17 mouse cellular contexts compared by ENCODE assay signal in genomic region chr10:22842113-22842512, GRCm38 (mm10). TPM values are rescaled to one million over a fixed set of nuclear protein-coding genes. Genes with fewer than 3 reads are reported as not detected.
"Had no signal": no experiment of that assay in that cellular context is flagged by ENCODE, and none has a peak within 500 bp of the region (broad histone marks: within the 10 kb centered on the region; RNA-seq: fewer than 3 reads in every experiment).

No protein-coding gene starts in this region.

- DNase-seq: lung, adult 18-20 months; lung, embryonic 14.5 days; lung, postnatal 10 days; lung, postnatal 4 days; right cerebral cortex, adult 18-20 months; right cerebral cortex, postnatal 25 days; right cerebral cortex, postnatal 4 days; spleen, adult 18-20 months; thymus, adult 18-20 months; thymus, postnatal 14 days; thymus, postnatal 36 days had no signal

- ATAC-seq: midbrain, embryonic 13.5 days; midbrain, embryonic 15.5 days had no signal

- H3K4me2 ChIP-seq: lung, embryonic 14.5 days; midbrain, embryonic 13.5 days; midbrain, embryonic 15.5 days; neural tube, embryonic 13.5 days; neural tube, embryonic 15.5 days had no signal

- H3K36me3 ChIP-seq: midbrain, embryonic 10.5 days; midbrain, embryonic 13.5 days; midbrain, embryonic 15.5 days; neural tube, embryonic 13.5 days; neural tube, embryonic 15.5 days had no signal

- H3K9ac ChIP-seq: lung, embryonic 14.5 days; midbrain, embryonic 13.5 days; midbrain, embryonic 15.5 days; neural tube, embryonic 13.5 days; neural tube, embryonic 15.5 days had no signal

- H3K27ac ChIP-seq: midbrain, embryonic 10.5 days; midbrain, embryonic 13.5 days; midbrain, embryonic 15.5 days; neural tube, embryonic 13.5 days; neural tube, embryonic 15.5 days had no signal

- H3K9me3 ChIP-seq: midbrain, embryonic 10.5 days; midbrain, embryonic 13.5 days; midbrain, embryonic 15.5 days; neural tube, embryonic 13.5 days; neural tube, embryonic 15.5 days had no signal

- H3K4me3 ChIP-seq: midbrain, embryonic 10.5 days; midbrain, embryonic 13.5 days; midbrain, embryonic 15.5 days; myocyte; neural tube, embryonic 13.5 days; neural tube, embryonic 15.5 days had no signal

RNA-seq across cellular contexts. Expression of gene Tcf21, which starts 22.1 kb away (rescaled TPM):
- polyA plus RNA-seq: midbrain, embryonic 10.5 days; myocyte; neural tube, embryonic 15.5 days had no signal
